Mouse (Mus musculus): ENCODE data around the gene Kcnip4. TPM values are rescaled to one million over a fixed set of nuclear protein-coding genes. Genes with fewer than 3 reads are reported as not detected.

Gene Kcnip4
- polyA plus RNA-seq, 1 experiment from 2014 or later = 1.2 TPM

GRCm38 (mm10) chr5:48345095-48345982 is 1179.4 kb downstream of the Kcnip4 start:
- H3K27me3 ChIP-seq (ENCODE audit: low read depth, poor library complexity, severe bottlenecking) = no peaks in the 10 kb centered on the region
- H3K9me3 ChIP-seq (replicated peaks) = no peaks in the 10 kb centered on the region
- H3K4me3 ChIP-seq = no peak overlapping the region
- H3K4me1 ChIP-seq = no peaks in the 10 kb centered on the region
- no peak for DNase-seq (ENCODE audit: low spot score)
- WGBS = 58% methylated on average over 5 of the region's 5 CpGs
- no peak overlapping the region for H3K27ac ChIP-seq
- H3K36me3 ChIP-seq = no peaks in the 10 kb centered on the region

- Histone ChIP-seq H3K4me3 (no peak overlapping the region), H3K27me3 (ENCODE audit: low read depth, poor library complexity, severe bottlenecking) (no peaks in the 10 kb centered on the region), H3K27ac (no peak overlapping the region), H3K36me3 (no peaks in the 10 kb centered on the region), H3K9me3 (replicated peaks) (no peaks in the 10 kb centered on the region), H3K4me1 (no peaks in the 10 kb centered on the region)
- WGBS = 74% methylated on average over 7 of the region's 7 CpGs
- no peak for DNase-seq (ENCODE audit: low spot score)
Measured at GRCm38 (mm10) chr5:48340808-48341433, 1183.8 kb downstream of the Kcnip4 start.

Measured in limb, embryonic 10.5 days (tissue).